Mouse (Mus musculus) T-helper 2 cell (primary cell): ENCODE results near the gene Gclc.

Experiments
- in situ Hi-C: fragments of 300-600 bp; cut with MboI, MseI; formaldehyde crosslinking; loops from one replicate; pipeline ENCODE4 v1.15.1; 2025; ENCODE audit warnings: high pct_unique_total_duplicates

Gclc gene

DNA sequence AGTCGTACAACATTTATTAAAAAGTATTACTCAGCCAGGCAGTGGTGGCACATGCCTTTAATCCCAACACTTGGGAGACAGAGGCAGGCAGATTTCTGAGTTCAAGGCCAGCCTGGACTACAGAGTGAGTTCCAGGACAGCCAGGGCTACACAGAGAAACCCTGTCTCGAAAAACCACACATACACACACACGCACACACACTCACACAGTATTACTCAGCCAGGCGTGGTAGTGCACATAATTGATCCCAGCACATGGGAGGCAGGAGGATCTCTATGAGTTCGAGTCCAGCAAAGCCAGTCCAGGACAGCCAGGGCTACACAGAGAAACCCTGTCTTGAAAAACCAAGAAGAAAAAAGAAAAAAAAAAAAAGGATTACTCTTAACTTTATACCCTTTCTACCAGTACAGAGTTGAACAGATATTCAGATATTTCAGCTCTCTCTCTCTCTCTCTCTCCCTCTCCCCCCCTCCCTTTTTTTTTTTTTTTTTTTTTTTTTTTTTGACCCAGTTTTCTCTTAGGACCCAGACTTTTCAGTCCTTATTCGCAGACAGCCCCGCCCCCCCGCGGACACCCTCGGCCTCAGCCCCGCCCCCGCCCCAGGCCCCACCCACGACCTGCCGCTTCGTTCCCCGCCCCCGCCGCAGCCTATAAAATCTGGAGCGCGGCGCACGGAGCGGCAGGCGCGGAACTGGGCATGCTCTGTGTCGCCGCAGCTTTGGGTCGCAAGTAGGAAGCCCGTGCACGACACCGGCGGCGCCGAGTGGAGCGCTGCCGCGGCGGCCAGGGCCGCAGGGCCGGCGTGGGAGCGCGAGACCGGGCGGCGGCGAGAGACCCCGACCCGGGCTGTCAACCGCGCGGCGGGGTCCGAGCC lies at the start of gene Gclc:
Gclc (plus strand) TSS at position 683 of the 875 bp plus-strand sequence.
- in situ Hi-C loops = loop anchor here (10.0 kb wide), 1 partner anchor 209 kb away; the partner anchor contains the start of gene Lrrc1

DNA sequence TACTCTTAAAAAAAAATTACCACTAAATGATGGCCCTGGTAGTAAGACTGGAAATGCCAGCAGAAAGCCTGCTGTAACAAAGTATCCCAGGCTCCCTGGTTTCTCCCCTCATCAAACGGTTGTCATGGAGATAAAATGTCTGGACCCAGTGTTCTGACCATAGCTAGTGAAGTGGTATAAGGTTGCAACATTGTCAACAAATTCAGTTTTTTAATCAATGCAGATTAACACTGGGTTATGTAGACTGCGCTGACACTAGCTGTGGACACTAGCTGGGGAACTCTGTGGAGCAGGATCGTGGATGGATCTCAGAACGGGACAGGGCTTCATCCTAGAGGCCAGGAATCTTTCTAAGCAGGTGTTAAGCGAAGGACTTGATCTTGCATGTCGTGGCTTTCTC lies 47.8 kb upstream of the Gclc start:
- in situ Hi-C loops = loop anchor here (25.0 kb wide), 1 partner anchor 844 kb away; no protein-coding TSS in a partner anchor

DNA sequence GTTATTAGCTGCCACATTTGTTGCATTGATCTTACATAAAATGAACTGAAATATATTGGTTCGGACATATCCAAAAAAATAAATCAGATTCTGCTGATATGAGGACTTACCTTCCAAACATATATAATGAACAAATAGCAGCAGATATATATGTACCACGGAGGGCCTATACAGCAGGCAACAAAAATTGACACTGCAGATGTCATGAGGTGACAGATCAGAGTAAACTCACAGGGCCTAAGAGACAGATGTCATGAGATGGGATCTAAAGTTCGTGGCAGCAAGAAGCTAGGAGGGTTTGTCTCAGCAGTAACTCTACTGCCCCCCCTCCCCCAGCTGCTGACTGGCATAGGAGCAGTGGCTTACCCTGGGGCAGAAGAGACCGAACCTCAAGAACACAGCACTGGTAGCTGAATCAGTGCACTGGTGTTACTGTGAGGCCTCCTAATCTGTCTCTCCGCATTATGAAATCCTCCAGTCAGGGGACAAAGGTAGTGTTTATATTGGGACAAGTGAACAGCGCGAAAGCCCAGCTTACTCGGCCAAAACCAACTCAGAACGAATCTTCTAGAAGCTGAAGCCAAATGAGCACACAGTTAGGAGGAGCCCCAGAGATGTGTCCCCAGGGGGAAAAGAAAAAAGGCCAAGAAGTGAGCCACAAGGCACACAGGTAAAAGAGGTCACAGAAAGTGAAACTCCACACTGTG lies 46.7 kb upstream of the Gclc start:
- in situ Hi-C loops = loop anchor here (25.0 kb wide), 1 partner anchor 845 kb away; no protein-coding TSS in a partner anchor

DNA sequence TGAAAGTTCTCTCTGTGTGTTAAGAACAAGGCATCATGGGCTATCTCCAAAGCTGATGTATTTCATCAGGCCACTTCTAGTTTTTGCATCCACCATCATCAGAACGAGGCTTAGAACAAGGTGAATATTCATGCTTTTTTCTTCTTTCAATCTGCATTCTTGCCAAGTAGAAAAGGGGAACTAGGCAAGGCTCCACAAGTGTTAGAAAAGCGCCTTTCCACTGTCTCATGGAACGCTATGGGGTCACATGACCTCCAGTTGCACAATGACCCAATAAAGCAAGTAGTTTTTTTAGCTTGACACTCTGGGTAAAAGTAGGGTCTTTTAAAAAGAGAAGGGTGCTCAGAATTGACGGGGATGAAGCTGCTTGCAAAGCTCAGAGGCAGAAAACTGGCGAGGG lies 45.4 kb upstream of the Gclc start:
- in situ Hi-C loops = loop anchor here (25.0 kb wide), 1 partner anchor 847 kb away; no protein-coding TSS in a partner anchor

DNA sequence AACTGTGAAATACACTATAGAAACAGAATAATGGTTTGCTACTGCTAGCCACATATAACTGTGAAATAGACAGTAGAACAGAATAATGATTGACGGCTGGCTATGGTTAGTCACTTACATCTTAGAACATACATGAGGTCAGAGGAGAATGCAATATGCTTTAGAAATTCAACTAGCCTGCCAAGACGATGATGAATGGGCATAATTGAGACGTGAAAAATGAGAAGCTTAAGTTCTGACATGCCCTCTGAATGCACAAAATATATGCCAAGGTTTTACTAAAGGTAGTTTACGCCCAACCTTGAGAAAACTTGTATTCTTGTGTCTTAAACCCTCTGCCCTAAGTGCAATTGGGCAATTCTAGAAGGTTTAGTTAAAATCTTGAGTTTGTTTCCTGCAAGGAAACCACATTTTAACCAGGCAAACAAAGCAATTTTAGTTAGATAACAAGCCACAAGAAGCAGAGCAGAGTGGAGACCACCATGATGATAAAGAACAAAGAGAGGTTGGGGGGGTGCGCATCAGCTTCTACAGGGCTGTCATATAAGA lies 43.2 kb upstream of the Gclc start:
- in situ Hi-C loops = loop anchor here (25.0 kb wide), 1 partner anchor 849 kb away; no protein-coding TSS in a partner anchor

DNA sequence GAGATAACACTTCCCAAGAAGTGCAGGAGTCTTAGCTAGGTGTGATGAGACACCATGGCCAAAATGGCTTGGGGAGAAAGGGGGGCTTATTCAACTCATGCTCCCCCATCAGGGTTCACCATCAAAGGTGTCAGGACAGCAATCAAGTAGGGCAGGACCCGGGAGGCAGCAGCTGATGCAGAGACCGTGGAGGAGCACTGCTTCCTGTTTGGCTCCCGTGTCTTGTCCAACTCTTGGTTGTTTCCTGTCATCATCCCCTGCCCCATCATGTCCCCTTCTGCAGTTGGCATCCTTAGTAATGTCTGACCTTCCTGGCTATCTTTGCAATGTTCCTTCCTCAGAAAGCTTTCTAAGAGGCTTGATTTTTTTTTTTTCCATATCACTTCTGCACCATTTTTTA lies 41.5 kb upstream of the Gclc start:
- in situ Hi-C loops = loop anchor here (25.0 kb wide), 1 partner anchor 851 kb away; no protein-coding TSS in a partner anchor

DNA sequence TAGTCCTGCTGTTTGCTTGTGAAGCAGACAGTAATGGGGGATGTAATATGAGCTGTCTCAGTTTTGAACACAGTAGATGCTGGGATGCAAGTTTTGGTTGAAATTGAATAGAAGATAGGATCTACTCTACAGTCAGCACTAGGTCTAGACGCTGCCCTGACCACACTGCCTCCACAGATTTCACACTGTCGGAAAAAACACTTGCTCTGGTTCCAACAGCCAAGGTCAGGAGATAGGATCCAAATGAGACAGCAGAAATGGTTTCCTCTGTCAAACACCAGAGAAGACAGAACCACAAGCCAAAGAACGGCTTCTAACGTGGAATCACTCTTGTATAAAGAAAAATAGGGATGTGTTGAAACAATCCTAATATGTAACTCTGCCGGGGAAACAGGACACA lies 41.0 kb upstream of the Gclc start:
- in situ Hi-C loops = loop anchor here (25.0 kb wide), 1 partner anchor 851 kb away; no protein-coding TSS in a partner anchor

DNA sequence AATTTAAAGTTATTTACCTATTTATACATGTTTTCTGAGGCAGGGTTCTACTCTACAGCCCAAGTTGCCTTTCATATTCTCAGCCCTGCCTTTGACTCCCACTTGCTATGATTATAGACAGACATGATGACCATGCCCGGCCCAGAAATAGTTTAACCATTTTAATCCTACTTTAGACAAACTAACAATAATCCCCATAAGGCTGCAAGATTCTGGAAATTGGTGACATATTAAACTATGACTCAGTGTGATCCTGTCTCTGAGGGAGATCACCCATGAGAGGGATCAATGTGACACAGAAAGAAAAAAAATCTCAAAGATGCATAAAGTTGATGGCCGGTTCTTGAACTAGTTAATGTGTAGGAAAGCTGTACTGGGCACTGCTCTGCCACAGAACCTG lies 39.1 kb upstream of the Gclc start:
- in situ Hi-C loops = loop anchor here (25.0 kb wide), 1 partner anchor 853 kb away; no protein-coding TSS in a partner anchor

DNA sequence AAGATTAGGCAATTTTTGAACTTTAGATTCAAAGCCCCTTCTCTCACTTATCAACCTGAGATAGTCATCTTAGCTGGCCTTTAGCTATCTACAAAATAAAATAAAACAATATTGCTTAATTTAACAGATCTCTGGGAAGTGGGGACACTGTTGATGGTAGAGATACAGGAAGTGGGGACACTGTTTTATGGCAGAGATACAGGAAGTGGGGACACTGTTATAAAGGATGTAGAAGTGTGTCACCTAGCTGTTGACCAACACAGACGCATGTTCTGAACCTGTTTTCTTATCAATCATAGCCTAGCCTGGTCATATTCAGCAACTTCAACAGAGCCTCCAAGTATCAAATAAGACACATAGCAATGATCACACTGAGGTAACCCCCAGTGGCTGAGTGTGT lies 38.3 kb upstream of the Gclc start:
- in situ Hi-C loops = loop anchor here (25.0 kb wide), 1 partner anchor 854 kb away; no protein-coding TSS in a partner anchor

DNA sequence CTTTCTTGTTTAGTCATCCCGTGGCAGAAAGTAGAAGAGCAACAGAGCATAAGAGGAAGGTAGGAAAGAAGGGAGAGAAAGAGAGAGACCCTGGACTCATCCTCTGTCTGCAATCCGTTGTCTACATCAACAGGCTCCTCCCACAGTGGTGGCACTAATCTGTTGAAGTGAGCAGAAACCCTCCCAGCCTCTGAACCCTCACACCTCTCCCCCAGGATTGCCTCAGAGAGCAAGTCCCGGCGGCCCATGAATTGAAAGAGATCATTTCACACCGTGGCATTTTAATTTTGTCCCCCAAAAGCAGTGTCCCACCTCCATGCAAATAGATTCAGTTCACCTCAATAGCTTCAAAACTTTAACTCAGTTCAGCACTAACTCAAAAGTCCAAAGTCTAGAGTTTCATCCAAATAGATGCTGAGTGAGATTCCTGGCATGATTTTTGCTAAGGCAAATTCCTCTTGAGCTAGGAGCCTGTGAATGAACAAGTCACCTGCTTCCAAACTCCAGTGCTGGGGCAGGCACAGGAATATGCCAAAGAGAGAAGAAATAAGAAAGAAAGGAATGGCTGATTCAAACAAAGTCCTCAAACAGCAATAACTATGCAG lies 36.4 kb upstream of the Gclc start:
- in situ Hi-C loops = loop anchor here (25.0 kb wide), 1 partner anchor 856 kb away; no protein-coding TSS in a partner anchor

DNA sequence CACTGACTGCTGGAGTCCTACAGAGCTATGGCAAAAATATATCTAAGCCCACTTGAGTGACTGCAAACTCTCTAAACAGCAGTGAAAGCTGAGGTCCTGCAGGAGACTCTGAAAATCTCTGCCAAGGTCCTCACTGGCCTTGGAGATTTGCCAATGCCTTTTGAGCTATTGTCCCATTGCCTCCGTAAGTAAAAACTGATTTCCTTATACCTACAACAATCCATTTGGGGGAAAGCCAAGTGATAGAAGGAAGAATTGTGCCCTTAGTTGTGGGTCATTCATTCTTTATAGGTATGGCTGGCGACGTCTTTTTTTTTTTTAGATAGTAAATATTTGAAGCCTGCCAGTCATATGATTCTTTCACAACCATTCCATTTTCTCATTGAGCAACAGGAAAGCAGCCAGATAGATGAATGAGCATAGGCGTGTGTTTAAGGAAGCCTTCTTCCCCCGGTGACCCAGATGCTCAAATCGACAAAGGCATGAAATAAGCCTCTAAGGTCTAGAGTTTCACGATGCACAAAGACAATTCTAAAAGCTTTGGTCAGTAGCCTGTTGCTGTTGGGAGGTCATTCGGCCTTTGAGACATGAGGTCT lies 35.4 kb upstream of the Gclc start:
- in situ Hi-C loops = loop anchor here (25.0 kb wide), 1 partner anchor 857 kb away; no protein-coding TSS in a partner anchor

DNA sequence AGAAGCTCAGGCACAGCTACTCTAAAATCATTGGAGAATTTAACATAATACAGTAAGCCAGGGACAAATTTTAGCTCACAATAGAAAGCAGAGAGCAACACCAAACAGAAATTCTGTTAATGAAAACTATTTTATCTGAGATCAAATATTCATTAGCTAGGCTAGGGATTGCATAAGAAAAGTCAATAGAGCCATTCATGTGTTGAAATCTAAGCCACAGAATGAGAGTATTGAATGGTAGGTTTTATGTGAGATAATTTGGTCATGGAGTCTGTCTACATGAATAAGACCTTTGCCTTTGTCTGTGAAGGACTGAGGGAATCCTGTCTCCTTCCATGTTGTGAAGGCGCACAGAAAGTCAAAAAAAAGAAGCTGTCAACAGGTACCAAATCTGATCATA lies 34.7 kb upstream of the Gclc start:
- in situ Hi-C loops = loop anchor here (25.0 kb wide), 1 partner anchor 857 kb away; no protein-coding TSS in a partner anchor

DNA sequence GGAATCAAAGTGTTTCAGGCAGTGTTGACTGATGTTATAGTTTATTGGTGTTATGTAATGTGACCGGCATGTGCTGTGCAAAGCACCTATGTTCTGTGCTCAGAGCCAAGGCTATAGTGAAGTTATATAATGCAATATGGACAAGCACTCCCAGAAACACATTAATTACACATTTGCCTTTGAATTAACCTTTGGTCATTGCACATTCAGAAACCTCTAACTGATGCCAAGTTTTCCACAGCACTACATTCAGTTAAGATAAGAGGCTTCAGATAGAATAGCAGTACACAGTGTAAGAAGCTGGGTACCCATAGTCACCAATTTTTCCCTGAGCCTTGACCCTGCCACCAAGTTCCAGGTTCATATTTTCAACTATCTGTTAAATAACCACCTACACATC lies 32.0 kb upstream of the Gclc start:
- in situ Hi-C loops = loop anchor here (25.0 kb wide), 1 partner anchor 860 kb away; no protein-coding TSS in a partner anchor

DNA sequence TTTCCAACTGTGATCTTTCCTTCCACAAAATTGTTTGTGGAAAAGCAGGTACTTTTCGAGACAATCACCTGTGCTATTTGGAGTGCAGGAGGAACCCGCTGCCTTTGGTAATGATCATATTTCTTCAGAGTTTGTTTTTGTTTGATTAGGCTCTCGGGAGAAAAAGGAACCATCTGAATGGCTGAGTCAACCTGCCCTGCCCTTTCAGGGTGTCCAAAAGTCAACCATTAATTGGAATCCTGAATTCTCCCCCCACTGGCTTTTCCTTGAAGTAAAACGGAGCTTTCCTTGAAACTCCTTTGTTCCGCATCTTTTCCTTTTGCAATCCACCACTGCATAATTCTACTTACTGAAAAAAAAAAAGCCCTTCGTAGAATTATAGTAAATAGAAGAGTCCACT lies 30.1 kb upstream of the Gclc start:
- in situ Hi-C loops = loop anchor here (25.0 kb wide), 1 partner anchor 862 kb away; no protein-coding TSS in a partner anchor

DNA sequence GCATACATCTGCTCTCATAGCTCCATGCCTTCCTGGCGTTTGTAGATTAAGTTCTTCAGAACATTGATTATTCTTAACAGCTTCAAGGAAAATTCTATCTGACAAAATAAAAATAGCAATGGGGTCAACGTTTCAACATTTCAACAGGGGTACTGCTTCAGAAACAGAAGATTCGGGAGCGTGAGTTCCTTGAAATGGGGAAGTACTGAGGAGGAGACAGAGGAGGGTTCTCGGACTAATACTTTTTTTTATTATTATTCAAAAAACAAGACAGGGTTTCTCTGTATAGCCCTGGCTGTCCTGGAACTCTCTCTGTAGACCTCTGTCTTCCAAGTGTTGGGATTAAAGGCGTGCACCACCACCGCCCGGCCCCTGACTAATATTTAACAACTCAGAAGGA lies 28.9 kb upstream of the Gclc start:
- in situ Hi-C loops = no loop called here

DNA sequence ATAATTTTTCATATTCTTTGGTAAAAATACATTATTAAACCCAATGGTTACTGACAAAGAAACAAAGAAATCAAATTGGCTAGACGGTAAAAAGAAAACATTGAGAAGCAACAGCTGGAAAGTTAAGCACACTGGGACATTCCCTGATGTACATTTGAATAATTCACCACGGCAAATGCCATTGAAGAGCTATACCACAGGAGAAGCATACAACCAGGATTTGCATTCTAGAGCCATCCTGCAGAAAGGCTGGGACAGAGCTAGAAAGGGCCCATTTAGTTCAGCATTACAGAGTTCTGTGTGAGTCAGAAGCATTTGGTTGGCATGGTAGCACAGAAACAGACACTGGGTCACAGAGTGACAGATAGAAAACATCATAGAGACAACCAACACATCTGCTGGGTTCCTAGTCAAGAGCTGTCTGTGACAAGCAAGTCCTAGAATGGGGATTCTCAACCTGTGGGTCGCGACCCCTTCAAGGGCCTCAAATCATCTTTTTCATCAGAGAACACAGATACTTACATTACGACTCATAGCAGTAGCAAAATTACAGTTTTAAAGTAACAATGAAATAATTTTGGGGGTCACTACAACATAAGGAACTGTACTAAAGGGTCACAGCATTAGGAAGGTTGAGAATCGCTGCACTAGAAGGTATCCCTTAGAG lies 28.2 kb upstream of the Gclc start:
- in situ Hi-C loops = no loop called here

DNA sequence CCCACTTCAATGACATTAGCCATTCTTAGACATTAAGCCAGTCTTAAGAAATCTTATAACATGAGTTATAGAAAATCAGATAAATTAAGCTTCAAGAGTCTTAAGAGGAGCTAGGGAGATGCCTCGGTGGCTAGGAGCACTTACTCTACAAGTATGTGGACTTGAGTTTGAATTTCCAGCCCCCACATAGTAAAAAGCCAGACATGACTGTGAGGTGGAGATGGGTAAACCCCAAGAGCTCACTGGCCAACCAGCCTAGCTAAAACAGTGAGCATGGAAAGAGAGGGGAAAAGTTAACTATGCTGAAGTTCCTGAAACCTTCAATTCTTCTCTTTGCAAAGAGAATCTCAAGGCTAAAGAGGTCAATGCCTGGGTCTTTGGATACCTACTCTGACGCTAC lies 27.3 kb upstream of the Gclc start:
- in situ Hi-C loops = no loop called here

DNA sequence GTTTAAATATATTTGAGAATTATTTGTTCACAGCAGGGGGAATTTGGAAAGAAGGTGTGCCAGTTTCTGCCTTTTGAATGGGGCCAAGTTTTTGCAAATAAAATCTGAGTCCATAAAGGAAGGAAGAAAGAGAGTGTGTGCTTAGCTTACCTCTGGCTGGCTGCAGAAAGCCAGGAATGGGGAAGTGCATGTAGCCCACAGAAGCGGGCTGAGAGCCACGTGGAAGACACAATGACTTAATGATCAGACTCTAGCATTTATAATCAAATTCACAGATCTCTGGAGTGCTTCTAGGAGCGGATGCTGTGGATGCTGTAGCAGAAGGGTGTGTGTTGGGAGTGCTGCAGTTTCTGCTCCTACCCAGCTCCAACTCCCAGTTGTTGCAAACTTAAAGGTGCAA lies 22.3 kb upstream of the Gclc start:
- in situ Hi-C loops = no loop called here

DNA sequence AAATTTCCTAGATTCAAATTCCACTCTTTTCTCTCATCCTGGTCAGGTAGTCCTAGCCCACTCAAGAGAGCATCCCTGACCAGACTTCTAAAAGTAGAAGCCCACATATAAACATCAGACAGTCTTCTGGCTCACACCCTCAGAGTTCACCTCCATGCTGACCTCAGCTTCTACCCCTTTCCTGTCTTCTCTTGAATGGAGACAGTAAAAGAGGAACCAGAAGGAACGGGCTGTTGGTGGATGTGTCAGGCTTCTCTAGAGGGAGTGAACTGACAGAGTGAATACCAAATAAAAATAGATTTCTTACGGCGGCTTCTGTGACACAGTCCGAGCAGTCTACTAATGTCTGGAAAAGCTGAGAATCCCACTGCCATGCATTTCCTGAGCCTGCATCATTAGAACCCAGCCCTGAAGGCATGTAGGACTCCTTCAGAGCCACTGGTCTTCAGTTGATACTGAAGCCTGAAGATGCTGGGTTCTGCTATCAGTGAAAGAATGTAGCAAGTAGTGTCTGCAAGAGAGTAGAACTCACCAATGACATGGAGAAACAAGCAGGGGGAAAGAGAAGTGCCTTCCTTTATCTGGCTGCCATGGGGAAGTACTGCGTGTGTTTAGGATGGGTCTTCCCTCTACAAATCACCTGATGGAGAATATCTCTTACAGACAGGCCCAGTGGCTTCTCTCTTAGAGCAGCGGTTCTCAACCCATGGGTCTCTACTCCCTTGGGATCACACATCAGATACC lies 16.9 kb upstream of the Gclc start:
- in situ Hi-C loops = no loop called here
